Mouse (Mus musculus) megakaryocyte, embryonic 14.5 days (primary cell): ENCODE measurements at regions not wholly inside any gene's neighbourhood (a gene's known extent, or its start where the extent isn't known, plus 50 kb on each side); places are given as distances from the start of the nearest gene placed in this dataset.
A peak's percentile ranks its signal among the peaks of the same experiment; 100 is the strongest.

ENCODE experiments used
- H3K27me3 ChIP-seq: replicated peaks from 2 replicates; pipeline ENCODE3; 2012; ENCODE audit warnings: inconsistent platforms
- H3K36me3 ChIP-seq: replicated peaks from 2 replicates; pipeline ENCODE3; 2012; ENCODE audit warnings: low read length, inconsistent platforms, mixed read lengths
- H3K4me1 ChIP-seq: 2 replicates; pipeline ENCODE4 v1.6.1; 2012; ENCODE audit warnings: inconsistent platforms
- H3K4me3 ChIP-seq: replicated peaks from 2 replicates; pipeline ENCODE3; 2012; ENCODE audit warnings: moderate library complexity, mild to moderate bottlenecking, inconsistent platforms
- H3K9me3 ChIP-seq: 2 replicates; pipeline ENCODE4 v1.6.1; 2012; ENCODE audit warnings: inconsistent platforms
- FLI1 ChIP-seq: IDR thresholded peaks from 2 replicates; pipeline ENCODE4 v1.6.1; 2012; ENCODE audit warnings: low read length, inconsistent platforms, mixed read lengths
- GATA1 ChIP-seq: IDR thresholded peaks from 3 replicates; pipeline ENCODE4 v1.6.1; 2012; ENCODE audit warnings: mixed read lengths, low read length, inconsistent platforms, borderline replicate concordance

DNA sequence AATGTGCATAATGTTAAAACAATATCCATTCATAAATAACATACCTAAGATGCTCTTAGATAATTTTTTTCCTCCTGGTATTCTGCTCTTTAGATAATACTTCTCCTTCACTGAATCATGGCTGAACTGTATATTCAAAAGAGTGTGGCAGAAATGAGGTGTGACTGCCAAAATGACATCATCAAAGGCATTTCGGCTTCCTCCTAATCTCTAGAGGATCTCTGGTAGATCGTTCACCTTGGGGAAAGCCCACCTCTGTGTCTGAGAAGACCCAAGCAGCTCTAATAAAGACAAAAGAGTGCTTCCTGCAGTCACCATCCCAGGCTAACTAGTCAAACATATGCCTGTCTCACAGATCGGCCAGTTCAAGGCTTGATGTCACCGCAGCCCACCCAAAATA, 624.7 kb upstream of the Gm10131 start:
- TF ChIP-seq GATA1: no peak
- no peak for TF ChIP-seq FLI1
- Histone ChIP-seq H3K9me3 (peaks cover 14% of the 10 kb centered on the region), H3K4me3 (no peak overlapping the region), H3K36me3 (no peaks in the 10 kb centered on the region), H3K4me1 (peaks cover 28% of the 10 kb centered on the region), H3K27me3 (peaks cover 49% of the 10 kb centered on the region)

DNA sequence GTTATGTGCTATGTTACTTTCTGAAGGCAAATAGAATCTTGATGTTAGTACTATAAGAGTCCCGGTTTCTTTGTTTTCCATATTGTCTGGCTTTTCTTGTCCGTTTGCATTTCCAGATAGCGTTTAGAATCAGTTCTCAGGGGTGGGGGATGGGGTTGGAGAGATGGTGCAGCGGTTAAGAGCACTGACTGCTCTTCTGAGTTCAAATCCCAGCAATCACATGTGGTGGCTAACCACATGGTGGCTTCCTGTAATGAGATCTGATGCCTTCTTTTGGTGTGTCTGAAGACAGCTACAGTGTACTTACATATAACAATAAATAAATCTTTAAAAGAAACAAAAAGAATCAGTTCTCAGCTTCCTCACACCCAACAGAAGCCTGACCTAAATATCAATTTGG, 623.5 kb upstream of the Gm10131 start:
- Histone ChIP-seq H3K4me3 (no peak overlapping the region), H3K9me3 (peaks cover 14% of the 10 kb centered on the region)

DNA sequence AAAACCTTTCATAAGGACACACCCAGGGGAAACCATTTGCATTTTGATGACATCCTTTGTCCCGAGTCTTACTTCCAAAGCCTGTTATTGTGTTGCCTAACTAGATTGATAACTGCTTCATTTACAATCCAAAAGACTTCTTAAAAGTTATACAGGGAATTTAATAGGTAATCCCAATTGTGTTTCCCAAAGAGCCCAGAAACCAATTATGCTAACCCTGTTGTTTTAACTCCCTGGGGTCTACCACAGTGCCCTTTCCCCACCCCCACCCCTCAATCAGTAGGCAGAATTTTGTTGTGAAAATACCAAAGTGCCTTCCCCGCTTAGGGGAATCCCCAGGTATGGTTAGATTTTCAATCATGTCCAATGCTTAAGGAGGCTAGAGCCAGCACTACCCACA, 621.3 kb upstream of the Gm10131 start:
- Histone ChIP-seq H3K9me3 (peaks cover 14% of the 10 kb centered on the region), H3K36me3 (no peaks in the 10 kb centered on the region), H3K27me3 (peaks cover 47% of the 10 kb centered on the region), H3K4me1 (peaks cover 18% of the 10 kb centered on the region), H3K4me3 (no peak overlapping the region)
- TF ChIP-seq FLI1 (no peak), GATA1 (no peak)

More for the DNA sequence above, 623.5 kb upstream of the Gm10131 start:
- H3K4me1 ChIP-seq: peaks cover 22% of the 10 kb centered on the region
- no peaks in the 10 kb centered on the region for H3K36me3 ChIP-seq
- peaks cover 46% of the 10 kb centered on the region for H3K27me3 ChIP-seq
- no peak for TF ChIP-seq FLI1
- TF ChIP-seq GATA1: no peak

DNA sequence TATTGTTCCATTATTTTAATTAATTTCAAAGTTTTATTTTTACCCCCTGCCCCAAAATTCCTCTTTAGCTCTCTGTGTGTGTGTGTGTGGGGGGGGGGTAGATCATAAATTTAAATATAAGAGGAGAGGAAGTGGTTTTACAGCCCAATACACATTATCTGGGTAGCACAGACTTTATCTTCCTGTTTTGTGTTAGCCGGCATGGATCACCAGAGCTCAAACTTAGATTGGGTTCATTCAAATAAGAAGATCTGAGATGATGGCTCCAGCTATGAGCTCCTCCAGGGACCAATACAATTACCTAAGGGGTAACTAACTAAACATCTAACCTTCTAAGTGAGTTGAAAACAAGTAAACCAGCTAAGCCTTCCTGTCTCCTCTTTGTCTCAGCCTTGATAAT, 620.8 kb upstream of the Gm10131 start:
- Histone ChIP-seq H3K4me1 (peaks cover 18% of the 10 kb centered on the region), H3K9me3 (peaks cover 12% of the 10 kb centered on the region), H3K36me3 (no peaks in the 10 kb centered on the region), H3K4me3 (no peak overlapping the region), H3K27me3 (peaks cover 49% of the 10 kb centered on the region)
- no peak for TF ChIP-seq GATA1
- no peak for TF ChIP-seq FLI1

DNA sequence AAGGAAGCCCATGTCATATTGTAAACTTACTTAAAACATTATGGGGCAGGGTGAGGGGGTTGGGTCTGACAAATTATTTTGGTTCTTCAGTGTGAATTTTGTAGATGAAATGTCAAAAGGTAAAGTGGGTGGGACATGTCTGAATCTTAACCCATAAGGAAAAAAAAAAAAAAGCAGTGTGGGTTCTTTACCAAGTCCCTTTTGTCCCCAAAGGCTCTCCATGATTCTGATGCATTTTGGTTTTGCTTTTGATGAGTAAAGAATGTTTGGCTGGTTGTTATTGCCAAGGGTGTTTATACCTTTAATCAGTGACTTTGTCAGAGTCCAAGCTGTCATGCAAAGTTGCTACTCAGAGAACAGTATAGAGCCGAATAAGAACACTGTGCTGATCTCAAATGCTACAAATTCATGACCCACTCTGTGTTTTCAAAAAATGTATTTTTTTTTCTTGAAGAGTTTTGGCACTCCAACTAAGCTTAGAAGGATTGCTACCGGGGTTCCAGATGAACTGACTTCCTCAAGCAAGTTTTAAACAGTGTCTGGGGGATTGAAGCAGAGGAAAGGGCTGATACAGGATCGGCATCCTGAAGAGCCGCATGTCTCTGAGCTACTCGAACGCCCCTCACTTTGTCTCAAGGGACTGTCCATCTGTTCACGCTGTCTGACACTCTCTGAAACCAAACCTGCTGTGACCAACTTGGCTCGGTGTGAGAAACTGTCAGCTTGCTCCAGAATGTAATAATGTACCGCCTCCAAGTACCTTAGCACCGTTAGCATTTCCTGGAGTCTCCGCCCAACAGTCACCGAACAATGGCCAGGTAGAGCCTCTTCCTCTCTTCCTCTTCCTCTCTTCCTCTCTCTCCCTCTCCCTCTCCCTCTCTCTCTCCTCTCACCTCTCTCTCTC, 619.8 kb upstream of the Gm10131 start:
- Histone ChIP-seq H3K4me1 (peaks cover 20% of the 10 kb centered on the region), H3K9me3 (peaks cover 1% of the 10 kb centered on the region; the same call in 1 of the 2 replicates), H3K4me3 (no peak overlapping the region)

DNA sequence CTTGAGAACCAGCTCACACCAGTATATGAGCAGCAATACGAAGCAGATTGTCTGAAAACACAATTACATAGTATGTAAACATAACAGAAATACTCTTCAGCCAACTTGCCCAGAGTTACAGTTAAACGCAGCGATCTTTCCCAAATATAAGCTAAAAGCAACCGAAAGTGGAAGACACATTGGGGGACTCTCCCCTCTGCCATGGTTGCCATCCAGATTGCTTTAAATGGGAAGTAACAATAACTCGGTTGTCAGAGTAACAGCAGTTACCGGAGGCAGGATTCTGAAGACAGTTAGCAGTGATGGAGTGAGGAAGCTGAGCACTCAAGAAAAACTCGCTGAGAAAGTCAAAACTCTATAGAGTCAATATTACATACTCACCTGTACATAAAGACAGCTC, 618.0 kb upstream of the Gm10131 start:
- TF ChIP-seq GATA1: no peak
- no peak for TF ChIP-seq FLI1
- H3K4me1 ChIP-seq: peaks cover 32% of the 10 kb centered on the region
- peaks cover 37% of the 10 kb centered on the region for H3K27me3 ChIP-seq
- H3K4me3 ChIP-seq: no peak overlapping the region
- no peaks in the 10 kb centered on the region for H3K9me3 ChIP-seq
- no peaks in the 10 kb centered on the region for H3K36me3 ChIP-seq

More for the DNA sequence above, 619.8 kb upstream of the Gm10131 start:
- H3K27me3 ChIP-seq: peaks cover 46% of the 10 kb centered on the region
- TF ChIP-seq FLI1 (no peak), GATA1 (no peak)
- no peaks in the 10 kb centered on the region for H3K36me3 ChIP-seq

DNA sequence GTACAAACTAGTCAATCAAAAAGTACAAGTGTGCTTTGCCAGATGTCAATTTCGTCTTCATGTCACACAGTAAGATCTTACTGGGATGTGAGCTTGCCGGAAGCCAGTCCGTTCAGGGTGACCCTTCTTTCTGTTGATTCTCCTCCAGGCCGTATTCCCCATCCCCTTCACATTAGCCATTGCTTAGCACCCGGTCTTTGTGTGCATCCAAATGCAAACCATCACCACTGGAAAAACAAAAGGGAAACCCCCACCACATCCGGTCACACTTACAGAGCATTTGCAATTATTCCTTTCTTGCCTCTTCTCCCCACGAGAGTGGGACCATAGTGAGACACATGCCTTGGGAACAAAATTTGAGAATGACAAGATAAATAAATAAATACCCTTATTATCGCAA, 616.2 kb upstream of the Gm10131 start:
- H3K36me3 ChIP-seq: no peaks in the 10 kb centered on the region
- no peak overlapping the region for H3K4me3 ChIP-seq
- H3K9me3 ChIP-seq: peaks cover 12% of the 10 kb centered on the region
- TF ChIP-seq FLI1: no peak
- TF ChIP-seq GATA1: no peak
- H3K4me1 ChIP-seq: peaks cover 28% of the 10 kb centered on the region
- H3K27me3 ChIP-seq: peaks cover 30% of the 10 kb centered on the region

DNA sequence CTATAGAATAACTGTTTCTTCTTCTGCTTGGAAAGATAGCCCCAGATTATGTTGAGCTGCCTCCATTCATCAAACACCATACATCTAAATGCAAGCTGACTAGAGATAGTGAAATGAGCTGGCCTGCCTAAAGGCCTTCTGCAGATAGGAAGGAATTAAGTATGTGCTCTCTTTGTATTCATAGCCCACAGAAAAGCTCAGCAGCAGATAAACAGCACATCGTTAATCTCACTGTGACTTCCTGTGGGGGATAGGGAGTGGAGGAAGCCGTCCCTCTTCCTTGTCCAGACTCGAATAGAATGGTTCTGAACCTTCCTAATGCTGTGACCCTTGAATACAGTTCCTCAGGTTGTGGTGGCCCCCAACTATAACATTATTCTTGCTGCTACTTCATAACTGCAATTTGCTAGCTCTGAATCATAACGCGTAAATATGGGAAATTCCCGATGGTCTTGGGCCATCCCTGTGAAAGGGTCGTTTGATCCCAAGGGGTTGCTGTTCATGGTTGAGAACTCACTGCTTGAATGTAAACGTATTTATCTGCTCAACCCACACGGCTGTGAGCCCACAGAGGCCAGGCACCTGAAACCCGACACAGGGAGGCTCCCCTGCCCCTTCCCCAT, 614.7 kb upstream of the Gm10131 start:
- H3K36me3 ChIP-seq: no peaks in the 10 kb centered on the region
- H3K9me3 ChIP-seq: peaks cover 12% of the 10 kb centered on the region
- TF ChIP-seq FLI1 (no peak), GATA1 (no peak)
- H3K27me3 ChIP-seq: peaks cover 20% of the 10 kb centered on the region
- H3K4me3 ChIP-seq: no peak overlapping the region
- H3K4me1 ChIP-seq: peaks cover 14% of the 10 kb centered on the region

DNA sequence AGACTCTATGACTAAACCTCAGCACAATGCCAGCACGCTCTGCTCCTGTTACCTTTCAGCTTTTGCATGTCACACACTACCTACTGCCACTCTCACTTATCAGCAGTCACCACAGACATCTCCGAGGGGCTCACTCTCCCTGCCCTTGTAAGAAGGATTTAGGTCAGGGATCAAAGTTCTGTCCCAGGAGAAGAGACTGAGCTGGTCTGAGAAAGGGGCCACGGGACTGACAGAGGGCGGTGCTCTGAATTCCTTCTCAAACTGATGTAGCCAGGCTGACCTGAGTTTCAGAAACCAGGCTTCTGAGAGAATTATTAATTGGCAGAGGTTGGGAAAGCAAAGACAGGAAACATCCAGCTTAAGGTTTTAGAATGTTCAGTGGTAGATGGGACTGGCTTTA, 614.0 kb upstream of the Gm10131 start:
- H3K4me3 ChIP-seq: peak overlapping the region; percentile 3
- H3K4me1 ChIP-seq: peaks cover 14% of the 10 kb centered on the region
- no peak for TF ChIP-seq GATA1
- no peak for TF ChIP-seq FLI1
- H3K36me3 ChIP-seq: no peaks in the 10 kb centered on the region
- H3K9me3 ChIP-seq: peaks cover 12% of the 10 kb centered on the region
- peaks cover 16% of the 10 kb centered on the region for H3K27me3 ChIP-seq
